Mouse (Mus musculus) frontal cortex, postnatal 14 days (tissue): ENCODE results near the gene Stard13.

Source experiments
- DNase-seq, 2 experiments: peaks; one replicate each; pipeline ENCODE4 v3.0.0; 2022; ENCODE audit warnings: low spot score in 2 of 2

The Stard13 gene

GRCm38 (mm10) chr5:151104354-151105053 is 129.1 kb downstream of the Stard13 start:
- no peak for DNase-seq

DNA sequence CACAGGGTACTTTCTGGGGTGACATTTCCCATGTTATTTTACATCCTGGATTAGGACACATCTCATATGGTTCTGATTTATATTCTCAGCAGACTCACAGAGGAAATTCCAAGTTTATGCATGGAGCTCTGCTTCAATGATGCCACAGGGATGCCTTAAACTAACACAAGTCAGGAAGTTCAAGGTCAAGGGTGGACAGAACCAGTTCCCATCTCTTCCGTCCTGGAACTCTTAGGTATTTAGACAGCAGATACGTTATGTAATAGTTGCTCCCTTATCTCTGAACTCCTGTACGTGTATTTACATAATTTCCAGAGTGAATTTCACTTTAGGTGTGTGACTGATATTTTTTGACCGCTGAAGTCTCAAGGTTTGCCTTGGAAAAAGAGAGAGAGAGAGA is 130.4 kb downstream of the Stard13 start:
- DNase-seq: no peak

DNA sequence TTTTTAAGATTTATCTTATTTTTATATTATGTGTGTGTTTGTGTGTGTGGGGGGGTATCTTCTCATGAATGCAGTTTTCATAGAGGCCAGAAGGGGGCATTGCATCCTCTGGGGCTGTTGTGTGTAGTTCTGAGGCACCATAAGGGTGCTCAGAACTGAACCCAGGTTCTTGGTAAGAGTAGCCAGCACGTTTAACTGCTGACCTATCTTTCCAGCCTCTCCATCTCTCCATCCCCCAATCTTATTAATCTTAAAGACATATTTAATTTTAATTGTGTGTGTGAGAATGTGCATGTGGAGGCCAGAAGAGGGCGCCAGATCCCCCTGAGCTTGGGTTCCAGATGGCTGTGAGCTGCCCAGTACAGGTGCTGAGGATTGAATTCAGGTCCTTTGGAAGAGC is 131.4 kb downstream of the Stard13 start:
- DNase-seq: no peak

DNA sequence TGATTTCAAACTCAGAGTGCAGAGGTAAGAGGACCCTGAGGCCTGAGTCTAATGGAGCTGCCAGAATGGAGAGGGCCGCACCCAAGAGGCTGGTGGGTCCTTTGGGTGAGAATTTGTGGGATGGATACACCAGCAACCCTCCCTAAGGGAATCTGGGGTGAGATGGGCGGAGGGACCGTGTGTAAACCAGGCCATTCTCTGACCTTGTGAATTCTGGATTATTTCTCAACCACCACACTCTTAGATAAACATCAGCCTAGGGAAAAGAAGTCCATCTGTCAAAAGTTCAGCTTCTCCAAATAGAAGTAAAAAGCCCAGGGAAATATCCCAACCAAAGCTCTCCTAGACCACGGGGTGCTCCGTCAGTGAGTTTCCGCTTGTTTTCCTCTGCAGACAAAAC is 137.6 kb downstream of the Stard13 start:
- no peak for DNase-seq

GRCm38 (mm10) chr5:151092886-151093665 is 140.6 kb downstream of the Stard13 start:
- DNase-seq: no peak

- no peak for DNase-seq
These were observed 142.6 kb downstream of the Stard13 start for GRCm38 (mm10) chr5:151090996-151091395.

GRCm38 (mm10) chr5:151089201-151089600 is 144.4 kb downstream of the Stard13 start:
- no peak for DNase-seq

DNA sequence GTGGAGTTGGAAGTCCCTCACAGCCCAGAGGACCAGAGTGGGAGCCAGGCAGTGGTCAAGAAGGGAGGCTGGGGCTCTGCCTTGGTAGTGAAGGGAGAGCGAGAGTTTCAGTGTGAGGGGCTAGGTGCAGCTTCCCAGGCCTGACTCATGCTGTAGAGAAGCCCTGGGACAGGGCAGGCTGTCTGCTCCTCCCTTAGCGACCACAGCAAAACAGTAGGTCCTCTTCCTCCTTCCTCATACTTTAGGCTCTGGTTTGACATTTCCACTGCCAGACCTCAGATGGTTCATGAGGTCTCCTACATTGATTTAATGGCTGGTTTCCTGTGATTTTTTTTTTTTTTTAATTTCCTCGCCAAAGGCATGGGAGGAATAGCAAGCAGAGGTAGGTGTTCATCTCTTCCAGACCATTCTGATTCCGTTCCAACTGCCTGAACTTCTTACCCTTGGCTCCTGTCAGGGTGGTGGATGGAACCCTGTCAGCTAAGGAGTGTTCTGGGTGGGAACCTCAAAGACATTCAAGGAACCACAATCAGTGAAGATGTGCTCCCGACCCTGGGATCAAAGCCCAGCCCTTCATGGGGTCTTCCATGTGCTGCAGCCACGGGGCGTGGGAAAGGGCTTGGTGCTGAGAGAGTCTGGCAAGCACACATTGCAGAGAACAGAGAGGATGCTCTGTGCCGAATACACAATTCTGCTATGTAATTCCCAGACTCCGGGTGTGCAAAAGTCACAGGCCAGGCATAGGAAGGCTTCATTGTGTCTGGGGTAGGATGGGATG is 147.0 kb downstream of the Stard13 start:
- no peak for DNase-seq

DNA sequence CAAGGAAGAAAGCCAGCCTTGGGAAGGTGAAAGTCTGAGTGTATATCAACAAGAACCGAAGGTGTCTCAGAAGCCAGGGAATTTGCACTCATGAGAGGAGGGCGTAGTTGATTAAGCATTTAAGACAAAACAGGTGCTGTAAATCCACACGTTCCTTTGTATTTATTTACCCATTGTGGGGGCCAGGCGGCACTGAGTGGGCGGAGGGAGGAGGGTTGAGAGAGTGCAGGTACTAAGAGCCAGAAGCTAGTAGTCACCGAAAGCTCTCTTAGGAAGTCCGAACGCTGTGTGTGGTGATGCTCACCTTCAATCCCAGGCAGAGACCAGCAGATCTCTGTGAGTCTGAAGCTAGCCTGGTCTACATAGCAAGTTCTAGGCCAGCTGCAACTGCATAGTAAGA is 147.9 kb downstream of the Stard13 start:
- DNase-seq: no peak

GRCm38 (mm10) chr5:151080276-151080675 is 153.4 kb downstream of the Stard13 start:
- DNase-seq: no peak

DNA sequence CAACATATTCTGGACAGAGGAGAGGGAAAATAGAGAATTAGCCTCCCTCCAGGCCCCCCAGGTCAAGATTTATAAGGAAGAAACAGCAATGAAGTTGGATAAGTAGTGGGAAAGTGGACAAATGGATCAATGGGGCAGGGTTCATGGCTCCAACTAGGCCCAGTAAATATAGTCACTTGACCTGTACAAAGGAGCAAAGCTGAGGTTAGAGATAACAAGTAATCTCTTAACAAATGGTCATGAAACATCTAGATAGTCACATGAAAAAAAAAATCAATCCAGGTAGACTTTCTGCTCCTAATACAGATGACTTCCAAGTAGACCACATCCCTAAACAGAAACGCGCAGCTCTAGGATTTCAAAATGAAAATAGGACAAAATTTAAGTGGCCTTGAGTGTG is 155.7 kb downstream of the Stard13 start:
- no peak for DNase-seq

DNA sequence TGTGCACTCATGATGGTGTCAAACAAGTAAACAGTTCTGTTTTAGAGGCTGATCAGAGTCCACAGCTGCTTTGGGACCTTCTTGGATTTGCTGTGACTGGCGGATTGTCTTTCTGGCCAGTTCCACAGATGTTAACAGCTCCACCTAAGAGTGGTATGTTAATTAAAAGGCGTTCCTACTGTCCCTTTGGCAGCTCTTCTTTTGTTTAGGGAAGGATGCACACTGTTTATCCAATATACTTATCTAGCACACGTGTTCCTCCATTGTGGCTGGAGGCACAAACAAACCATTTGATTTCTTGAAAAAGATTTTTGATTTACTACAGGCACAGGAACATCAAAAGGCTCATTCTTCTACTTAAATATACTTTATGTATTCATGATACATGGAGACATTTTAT is 156.7 kb downstream of the Stard13 start:
- no peak for DNase-seq

GRCm38 (mm10) chr5:151074282-151074681 is 159.4 kb downstream of the Stard13 start:
- no peak for DNase-seq

GRCm38 (mm10) chr5:151071430-151071829 is 162.2 kb downstream of the Stard13 start:
- DNase-seq: no peak

GRCm38 (mm10) chr5:151070896-151071295 is 162.7 kb downstream of the Stard13 start:
- DNase-seq: no peak

GRCm38 (mm10) chr5:151069569-151069968 is 164.1 kb downstream of the Stard13 start:
- DNase-seq: no peak

DNA sequence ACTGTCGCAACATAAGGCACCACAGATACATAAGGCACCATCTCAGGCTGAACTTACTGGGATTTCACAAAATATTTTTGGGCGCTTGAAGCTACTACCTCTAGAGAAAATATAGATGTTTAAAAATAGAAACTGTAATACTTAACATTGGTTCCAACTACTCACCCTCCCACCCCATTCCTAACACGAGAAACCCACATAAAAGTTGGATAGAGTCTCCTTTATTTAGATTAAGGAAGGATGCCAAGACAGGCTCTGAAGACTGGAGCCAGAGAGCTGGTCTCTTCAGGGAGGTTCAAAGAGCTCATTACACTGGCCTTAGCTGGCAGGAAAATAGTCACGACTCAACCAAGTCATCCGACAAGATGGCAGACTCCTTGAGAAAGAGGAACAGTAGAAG is 167.6 kb downstream of the Stard13 start:
- DNase-seq: no peak

- no peak for DNase-seq
These were observed 168.4 kb downstream of the Stard13 start for GRCm38 (mm10) chr5:151065228-151065627.

- DNase-seq: no peak
These were observed 171.7 kb downstream of the Stard13 start for GRCm38 (mm10) chr5:151061942-151062341.

- DNase-seq: no peak
These were observed 173.2 kb downstream of the Stard13 start for GRCm38 (mm10) chr5:151060476-151060875.

DNA sequence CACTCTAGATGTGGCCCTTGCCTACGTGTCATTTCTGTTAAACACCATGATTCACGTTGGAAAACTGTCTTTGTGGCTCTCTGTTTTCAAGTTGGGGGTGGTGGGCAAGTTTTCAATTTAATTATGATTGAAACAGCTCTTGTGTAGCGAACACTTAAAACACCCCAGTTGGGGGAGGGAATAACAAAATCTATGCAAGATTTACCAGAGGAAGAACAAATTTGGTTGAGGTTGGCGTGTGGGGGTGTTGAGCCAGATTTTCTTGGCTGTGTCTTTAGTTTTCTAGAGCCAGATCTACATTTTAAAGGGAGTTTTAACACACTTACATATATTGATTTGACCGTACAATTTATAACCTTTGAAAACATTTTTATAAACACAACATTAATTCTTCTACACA is 173.9 kb downstream of the Stard13 start:
- DNase-seq: no peak

DNA sequence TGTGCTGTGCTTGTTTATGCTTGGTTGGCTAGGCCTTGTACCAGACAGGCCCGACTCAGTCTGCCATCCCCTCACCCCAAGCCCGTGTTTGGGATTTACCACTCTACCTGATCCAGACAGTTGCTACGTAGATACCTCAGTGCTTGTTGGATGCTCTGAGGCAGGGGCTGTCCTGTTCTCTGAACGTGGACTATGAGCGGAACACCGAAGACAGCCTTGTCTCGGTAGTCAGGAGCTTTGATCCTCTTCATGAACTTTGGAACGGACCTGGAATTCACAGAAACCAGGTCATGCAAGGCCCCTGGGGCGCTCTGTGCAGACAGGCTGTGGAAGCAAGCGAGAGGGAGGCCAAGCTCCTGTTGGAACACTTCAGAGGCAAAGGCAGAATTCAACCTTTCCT is 174.3 kb downstream of the Stard13 start:
- no peak for DNase-seq

- no peak for DNase-seq
These were observed 175.9 kb downstream of the Stard13 start for GRCm38 (mm10) chr5:151057716-151058115.
